Mouse (Mus musculus): ENCODE data around the gene Mapk8ip1.

DNA sequence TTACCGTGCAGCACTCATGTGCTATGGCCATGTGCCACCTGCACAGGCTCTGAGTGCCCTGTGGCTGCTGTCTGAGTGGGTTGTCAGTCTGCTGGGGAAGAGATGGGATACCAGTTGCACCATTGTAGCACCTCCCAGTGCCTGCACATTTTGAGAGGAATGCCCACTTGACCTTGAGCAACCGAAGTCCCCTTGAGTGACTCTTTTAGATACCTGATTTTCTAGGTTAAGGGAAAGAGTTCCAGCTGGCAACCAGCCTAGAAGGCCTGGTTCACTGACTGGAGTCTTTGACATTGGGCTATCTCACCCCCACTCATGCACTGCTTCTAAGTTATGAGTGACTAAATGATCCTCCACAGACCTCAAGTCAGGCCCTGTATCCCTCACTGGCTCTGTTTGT lies 41.8 kb downstream of the Mapk8ip1 start:
- no peak for TF ChIP-seq CTCF (IDR thresholded peaks at IDR 0.05; ENCODE audit: control insufficient read depth, insufficient read depth, low read length)
- TF ChIP-seq POLR2A (IDR thresholded peaks at IDR 0.05; ENCODE audit: borderline replicate concordance, control insufficient read depth, low read depth, low read length): no peak

Data from bone marrow, adult 2 months (tissue).